Mouse (Mus musculus) liver, postnatal 0 days (tissue): ENCODE data around the gene Ube2n.
"Not testable (repeated sequence)": the region's sequence is repeated elsewhere in the genome, so short reads cannot be mapped to it uniquely, and the experiment has no call there.

Experiments used
- CTCF ChIP-seq: sonication (generic); IDR thresholded peaks from 2 replicates; pipeline ENCODE4 v1.5.1; 2016; ENCODE audit warnings: antibody characterized with exemption, low read depth
- EP300 ChIP-seq: IDR thresholded peaks from 2 replicates; pipeline ENCODE4 v1.6.1; 2016; ENCODE audit warnings: antibody characterized with exemption, low read depth, mild to moderate bottlenecking

DNA sequence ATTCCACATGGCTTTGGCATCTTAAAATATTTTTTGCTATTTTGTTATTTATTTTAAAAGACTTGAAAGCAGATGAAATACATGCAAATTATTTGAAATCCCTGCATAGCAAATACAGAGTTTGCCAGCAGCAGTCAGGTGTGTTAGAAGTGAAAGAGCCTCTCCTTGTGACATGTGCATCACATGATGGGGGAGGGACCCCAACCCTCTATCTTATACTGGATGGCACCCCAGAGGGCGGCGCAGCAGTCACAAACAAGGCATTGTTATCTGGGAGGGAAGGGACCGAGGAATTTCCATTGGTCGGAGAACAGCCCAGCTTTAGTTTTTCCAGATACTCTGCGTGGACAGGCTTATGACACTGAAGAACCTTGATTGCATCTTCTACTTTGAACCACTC is 34.1 kb downstream of the Ube2n start:
- TF ChIP-seq CTCF, EP300: not testable (repeated sequence)
